Mouse (Mus musculus): ENCODE measurements around the gene Prps1l3. TPM values are rescaled to one million over a fixed set of nuclear protein-coding genes. Genes with fewer than 3 reads are reported as not detected.

Prps1l3 gene
- total RNA-seq (2023) = 10 to 100 TPM; 15.9 to 16.4 TPM

DNA sequence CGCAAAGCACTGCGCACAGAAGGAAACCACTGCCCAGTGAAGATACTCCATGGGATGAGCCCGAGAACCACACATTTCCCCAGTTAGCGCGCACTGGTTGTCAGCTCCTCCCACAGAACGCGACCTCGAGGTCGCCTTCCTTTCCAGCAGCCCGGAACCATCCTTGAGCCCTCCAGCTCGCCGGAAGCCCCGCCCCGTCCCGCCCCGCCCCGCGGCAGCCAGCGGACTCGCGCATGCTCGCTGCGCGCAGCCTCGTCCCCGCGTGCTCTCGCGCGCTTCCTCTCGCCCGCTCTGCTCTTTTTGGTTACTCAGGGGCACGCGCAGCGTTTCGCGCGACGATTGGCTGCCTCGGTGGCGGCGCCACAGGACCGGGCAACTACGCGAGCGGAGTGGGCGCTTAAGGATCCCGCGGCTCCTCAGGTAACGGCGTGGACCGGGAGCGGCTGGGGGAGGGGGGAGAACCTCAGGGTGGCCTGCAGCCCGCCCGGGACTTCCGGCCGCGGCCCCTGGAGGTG is at the start of gene Prps1l3, which contains the start of gene Mipol1:
Gene Prps1l3 (plus strand): TSS at position 221 of the 515 bp plus-strand sequence.
Gene Mipol1 (plus strand): TSS at position 236 of the 515 bp plus-strand sequence.

DNA sequence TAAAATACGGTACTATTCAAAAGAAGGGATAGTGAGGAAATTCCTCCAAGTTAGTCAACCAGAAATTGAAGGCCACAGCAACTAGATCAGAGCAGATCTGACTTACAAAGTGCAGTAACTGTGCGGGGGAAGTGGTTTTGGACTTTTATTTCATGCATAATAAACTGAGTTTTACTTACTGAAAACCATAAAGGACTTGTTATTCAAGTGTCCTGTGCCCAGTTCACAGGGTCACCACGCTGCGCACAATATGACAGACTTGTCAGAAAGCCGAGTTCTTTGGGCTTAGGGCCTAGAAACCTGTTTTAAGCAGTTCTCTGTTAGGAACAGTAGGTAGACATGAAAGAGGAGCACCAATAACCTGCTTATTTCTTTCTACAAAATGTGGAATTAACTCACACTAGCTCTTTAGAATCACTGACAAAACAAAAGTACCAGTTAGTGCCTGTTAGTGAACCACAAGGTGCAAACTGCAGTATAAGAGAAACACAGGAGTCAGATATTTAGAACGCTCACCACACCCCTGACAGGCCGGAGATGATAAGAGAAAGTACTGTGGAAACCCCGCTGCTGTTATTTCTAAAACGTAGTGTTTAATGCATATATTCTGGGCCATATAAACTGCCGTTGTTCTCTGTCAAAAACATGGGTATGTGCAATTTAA is 32.7 kb upstream of the Prps1l3 start, which contains the start of gene Slc25a21:
Gene Slc25a21 (minus strand): TSS at position 110 of the 664 bp plus-strand sequence.

Other genes starting within 250 kb of the Prps1l3 start
- gene Slc25a21, start 32.9 kb upstream of the Prps1l3 start, total RNA-seq (2023) = 1 to 10 TPM; 2.0 to 4.2 TPM
- gene Mipol1, start within 50 bp of the Prps1l3 start, total RNA-seq (2023) = 1 to 10 TPM in 1 of 2 experiments, under 1 TPM in 1; 0.42 to 1.2 TPM